Mouse (Mus musculus) liver, embryonic 18 days (tissue): Measurements from ENCODE around the gene Lbr. TPM values are rescaled to one million over a fixed set of nuclear protein-coding genes. Genes with fewer than 3 reads are reported as not detected.

Source experiments
- polyA plus RNA-seq: library from polyadenylated mRNA; depleted of rRNA; stranded (reverse); fragments of >200 nt; gene quantifications from 2 replicates; pipeline ENCODE4 v1.2.3, GENCODE M21; 2012; rRNA removed

The Lbr gene
- 36.9 and 38.9 TPM in 2 replicates for polyA plus RNA-seq

GRCm38 (mm10) chr1:181842781-181843180 is at the start of gene Lbr:
Lbr (minus strand) TSS chr1:181843046.

Other genes with a start within 250 kb of the Lbr start
- 1.1 and 1.2 TPM in 2 replicates for gene Enah, start 176.9 kb upstream of the Lbr start, polyA plus RNA-seq